Mouse (Mus musculus) kidney, postnatal 4 days (tissue): ENCODE results near the gene Fa2h.

Source experiments
- DNase-seq, 2 experiments: peaks; one replicate each; pipeline ENCODE4 v3.0.0; 2021; ENCODE audit warnings: mixed read lengths in 2 of 2

Gene Fa2h

GRCm38 (mm10) chr8:111393391-111394363 is at the start of gene Fa2h:
Gene Fa2h, minus strand, starts transcription at chr8:111393824.
- peak; percentile 87 to 91 for DNase-seq

GRCm38 (mm10) chr8:111439189-111439588 is 45.6 kb upstream of the Fa2h start:
- DNase-seq = peak; percentile 82 to 86

- DNase-seq = no peak
Measured at GRCm38 (mm10) chr8:111435071-111435828, 41.6 kb upstream of the Fa2h start.

DNA sequence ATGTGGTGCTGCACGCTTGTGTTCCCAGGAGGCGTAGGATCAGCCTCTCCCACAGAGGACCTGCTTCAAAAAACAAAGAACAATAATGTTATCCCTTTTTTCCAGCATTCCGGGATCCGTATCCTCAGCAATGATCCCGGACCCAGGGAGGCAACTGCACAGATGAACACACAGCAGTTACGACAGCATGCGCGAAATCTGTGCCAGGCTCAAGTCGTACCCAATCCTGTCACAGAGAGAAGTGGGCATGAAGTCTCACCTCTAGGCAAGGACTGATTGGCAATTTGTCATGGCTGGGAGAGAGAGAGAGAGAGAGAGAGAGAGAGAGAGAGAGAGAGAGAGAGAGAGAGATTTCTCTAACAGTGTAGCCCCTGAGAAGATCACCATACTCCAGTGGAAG is 31.0 kb upstream of the Fa2h start:
- no peak for DNase-seq

- DNase-seq = peak in 1 of 2 experiments; percentile 6
Measured at GRCm38 (mm10) chr8:111424181-111424580, 30.6 kb upstream of the Fa2h start.

GRCm38 (mm10) chr8:111422614-111423013 is 29.0 kb upstream of the Fa2h start:
- no peak for DNase-seq

GRCm38 (mm10) chr8:111419171-111419570 is 25.5 kb upstream of the Fa2h start:
- DNase-seq = no peak

- DNase-seq = peak; percentile 47 to 56
Measured at GRCm38 (mm10) chr8:111418601-111419000, 25.0 kb upstream of the Fa2h start.

- no peak for DNase-seq
Measured at GRCm38 (mm10) chr8:111417222-111417621, 23.6 kb upstream of the Fa2h start.

DNA sequence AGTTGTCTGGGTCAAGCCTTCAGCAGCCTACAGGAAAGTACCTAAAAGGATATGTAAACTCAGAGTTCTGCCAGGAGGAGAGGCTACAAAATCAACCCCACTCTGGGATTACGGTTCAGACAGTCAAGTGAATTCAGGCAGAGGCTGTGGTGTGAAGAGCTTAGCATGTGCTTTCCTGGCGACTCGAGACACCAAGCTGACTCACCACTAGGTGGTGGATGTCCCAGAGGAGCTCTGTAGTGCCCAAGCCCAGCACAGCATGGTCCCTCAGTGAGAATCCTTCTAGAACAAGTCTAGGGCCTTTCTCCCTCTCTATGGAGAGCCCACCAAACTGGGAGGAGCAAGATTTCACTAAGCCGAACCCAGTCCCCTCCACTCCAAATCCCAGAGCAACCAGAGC is 9.8 kb upstream of the Fa2h start:
- DNase-seq = peak; percentile 24 to 46

DNA sequence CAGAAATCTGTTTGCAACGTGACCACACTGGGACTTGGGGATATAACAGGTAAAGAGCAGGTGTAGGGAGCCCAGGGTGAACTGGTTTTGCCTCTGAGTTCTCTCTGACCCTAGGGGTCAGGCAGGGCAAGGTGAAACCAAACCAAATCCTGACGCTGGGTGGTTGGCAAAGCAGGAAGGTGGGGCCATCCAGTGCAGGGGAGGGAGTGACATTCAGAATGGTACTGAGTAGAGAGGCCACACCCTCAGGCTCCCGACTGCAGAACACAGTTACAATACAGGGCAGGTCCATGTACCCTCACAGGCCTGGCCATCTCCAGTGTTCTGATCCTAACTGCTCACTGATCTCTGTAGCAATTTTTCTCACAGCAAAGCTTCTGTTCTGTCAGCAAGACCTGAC is 2.4 kb downstream of the Fa2h start:
- DNase-seq = no peak

- DNase-seq = no peak
Measured at GRCm38 (mm10) chr8:111390837-111391236, 2.8 kb downstream of the Fa2h start.

DNA sequence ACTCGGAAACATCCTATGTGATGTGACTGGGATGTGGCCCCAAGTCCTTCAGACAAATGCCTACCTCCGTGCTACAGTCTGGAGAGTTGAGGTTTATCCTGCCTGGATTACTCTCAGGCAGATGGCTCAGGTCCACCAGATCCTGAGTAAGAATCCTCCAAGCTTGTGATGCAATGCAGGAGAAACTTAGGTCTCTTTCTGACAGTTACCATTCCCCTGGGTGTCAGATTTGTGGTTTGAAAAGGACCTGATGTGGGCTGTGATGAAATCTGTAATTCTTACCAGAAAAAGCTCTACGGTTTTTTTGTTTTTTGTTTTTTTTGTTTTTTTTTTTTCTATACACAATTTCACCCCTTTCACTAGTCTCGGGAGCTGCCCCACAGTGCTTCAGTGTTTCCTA is 4.0 kb downstream of the Fa2h start:
- DNase-seq = no peak

DNA sequence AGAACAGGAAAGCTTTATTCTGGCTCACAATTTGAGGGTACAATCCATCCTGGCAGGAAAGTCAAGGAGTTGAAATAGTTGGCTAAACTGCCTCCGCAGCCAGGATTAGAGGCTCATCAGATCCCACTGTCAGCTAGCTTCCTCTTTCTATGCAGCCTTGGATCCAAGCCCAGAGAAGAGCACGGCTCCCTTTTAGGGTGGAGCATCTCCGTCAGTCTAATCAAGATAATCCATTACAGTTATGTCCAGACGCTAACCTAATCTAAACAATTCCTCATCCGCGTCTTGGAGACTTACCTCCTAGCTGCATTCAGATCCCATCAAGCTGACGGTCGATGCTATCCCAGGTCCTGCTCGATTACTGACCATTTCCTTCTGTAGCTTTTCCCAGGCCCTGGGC is 7.7 kb downstream of the Fa2h start:
- no peak for DNase-seq

GRCm38 (mm10) chr8:111384628-111385027 is 9.0 kb downstream of the Fa2h start:
- DNase-seq = no peak

- no peak for DNase-seq
Measured at GRCm38 (mm10) chr8:111375192-111375591, 18.4 kb downstream of the Fa2h start.

DNA sequence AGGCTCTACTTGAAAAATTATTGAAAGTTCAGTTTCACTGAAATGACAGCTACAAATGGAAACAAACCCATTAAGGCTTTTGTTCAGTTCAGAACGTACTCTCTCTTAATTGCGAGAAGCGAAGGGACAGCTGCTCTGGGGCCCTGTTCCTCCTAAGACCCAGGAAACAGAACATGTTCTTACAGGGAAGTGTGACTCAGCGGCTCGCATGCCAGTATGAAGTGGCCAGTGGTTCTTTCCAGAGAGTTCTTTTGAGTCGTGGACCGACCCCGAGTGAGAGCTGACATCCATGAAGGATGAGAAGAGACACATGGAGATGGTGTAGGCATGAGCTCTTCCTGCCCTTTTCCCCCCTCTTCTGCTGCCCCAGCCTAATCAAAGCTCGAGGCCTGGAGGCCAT is 23.9 kb downstream of the Fa2h start:
- no peak for DNase-seq

- no peak for DNase-seq
Measured at GRCm38 (mm10) chr8:111367350-111367749, 26.3 kb downstream of the Fa2h start.

DNA sequence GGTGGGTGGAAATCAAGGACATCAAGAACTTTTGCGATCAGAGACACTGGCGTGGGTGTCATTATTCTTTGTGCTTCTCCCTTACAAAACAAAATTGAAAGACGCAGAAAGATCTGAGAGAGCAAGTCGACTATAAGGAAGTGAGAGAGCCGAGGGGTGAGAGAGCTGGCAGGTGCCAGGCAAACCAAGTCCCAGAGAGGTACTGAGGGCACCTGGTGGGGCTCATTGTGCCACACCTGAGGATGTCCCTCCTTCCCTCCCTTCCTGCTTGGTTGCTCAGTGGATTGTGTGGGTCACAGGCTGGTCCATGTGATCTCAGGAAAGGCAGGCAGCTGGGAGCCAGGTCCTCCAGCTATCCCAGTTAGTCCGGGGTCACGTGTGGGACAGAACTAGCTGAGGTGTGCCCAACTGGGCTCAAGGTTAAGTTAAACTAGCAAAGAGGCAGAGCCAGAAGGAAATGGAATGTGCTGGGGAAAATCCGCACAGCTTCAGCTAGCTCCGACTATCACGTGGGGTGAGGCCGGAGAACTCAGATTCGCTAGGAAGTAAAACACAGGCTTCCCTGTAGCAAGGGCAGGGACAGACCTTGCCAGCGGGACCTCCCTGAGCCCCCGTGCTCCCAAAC is 26.9 kb downstream of the Fa2h start:
- DNase-seq = peak; percentile 43 to 63

- DNase-seq = no peak
Measured at GRCm38 (mm10) chr8:111363489-111363888, 30.1 kb downstream of the Fa2h start.

DNA sequence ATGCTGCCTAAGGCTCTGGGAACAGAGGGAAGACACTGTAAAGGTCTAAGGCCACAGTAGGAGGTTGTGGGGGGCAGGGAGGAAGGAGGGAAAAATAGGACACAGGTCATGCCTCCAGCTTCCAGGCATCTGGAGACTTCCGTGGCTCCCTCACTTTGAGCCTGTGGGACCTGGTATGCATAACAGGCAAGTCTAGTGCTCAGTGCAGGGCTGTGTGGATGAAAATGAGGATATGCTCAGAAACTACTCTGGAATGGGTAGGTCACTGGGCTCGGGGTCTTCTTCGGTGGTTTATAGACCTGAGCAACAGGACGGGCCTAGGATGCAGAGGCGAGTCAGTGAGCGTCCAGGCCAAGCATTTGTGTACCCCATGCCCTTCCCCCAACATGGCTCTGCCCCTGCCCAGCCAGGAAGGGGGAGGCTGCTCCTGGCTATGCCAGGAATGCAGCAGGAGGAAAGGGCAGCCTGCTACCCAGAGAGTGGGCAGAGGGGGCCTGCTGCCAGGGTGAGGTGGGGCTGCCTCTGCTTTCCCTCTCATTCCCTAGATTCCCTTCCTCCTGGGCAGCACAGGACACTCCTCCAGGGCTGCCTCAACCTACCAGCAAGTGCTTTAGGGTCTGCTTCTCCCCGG is 32.9 kb downstream of the Fa2h start:
- DNase-seq = peak; percentile 44 to 72

DNA sequence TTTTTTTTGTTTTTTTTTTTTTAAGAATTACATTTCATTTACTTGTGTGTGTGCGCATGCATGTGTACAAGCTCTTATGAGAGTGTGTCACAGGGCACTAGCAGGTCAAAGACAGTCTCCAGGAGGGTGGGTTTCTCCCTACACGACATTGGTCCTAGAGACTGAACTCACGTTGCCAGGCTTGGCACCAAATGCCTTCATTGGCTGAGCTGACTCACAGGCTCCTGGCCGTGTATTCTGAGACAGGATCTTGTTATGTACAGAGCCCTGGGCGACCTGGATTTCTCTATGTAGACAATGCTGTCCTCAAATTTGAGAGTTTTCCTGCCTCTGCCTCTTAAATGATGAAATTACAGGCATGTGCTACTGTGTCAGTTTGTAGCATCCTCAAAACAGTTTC is 33.7 kb downstream of the Fa2h start:
- DNase-seq = no peak

DNA sequence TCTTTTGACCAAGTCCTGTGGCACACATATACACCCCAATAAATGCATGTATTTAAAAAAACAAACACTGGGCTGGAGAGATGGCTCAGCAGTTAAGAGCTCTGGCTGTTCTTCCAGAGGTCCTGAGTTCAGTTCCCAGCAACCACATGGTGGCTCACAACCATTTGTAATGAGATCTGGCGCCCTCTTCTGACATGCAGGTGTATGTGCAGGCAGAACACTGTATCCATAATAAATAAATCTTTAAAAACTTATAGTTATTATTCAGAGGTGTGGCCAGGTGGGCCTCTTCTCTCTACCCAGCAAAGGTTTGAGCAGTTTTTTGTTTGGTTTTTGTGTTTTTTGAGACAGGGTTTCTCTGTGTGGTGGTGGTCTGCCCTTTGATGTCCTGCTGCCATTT is 34.7 kb downstream of the Fa2h start:
- DNase-seq = no peak
